Mouse (Mus musculus) lung, postnatal 25 days (tissue): ENCODE data around the gene Zbtb12.
"Not testable (repeated sequence)": the region's sequence is repeated elsewhere in the genome, so short reads cannot be mapped to it uniquely, and the experiment has no call there.

Experiments
- DNase-seq: peaks from one replicate; pipeline ENCODE4 v3.0.0; 2022; ENCODE audit warnings: low spot score

Gene Zbtb12

GRCm38 (mm10) chr17:34874321-34874720, 5.0 kb upstream of the Zbtb12 start:
- no peak for DNase-seq

GRCm38 (mm10) chr17:34881166-34881565, 1.9 kb downstream of the Zbtb12 start:
- no peak for DNase-seq

GRCm38 (mm10) chr17:34881683-34882310, 2.5 kb downstream of the Zbtb12 start, which contains the start of gene Gm20547:
Gm20547 (minus strand) TSS chr17:34882042.
- DNase-seq, result no peak

DNA sequence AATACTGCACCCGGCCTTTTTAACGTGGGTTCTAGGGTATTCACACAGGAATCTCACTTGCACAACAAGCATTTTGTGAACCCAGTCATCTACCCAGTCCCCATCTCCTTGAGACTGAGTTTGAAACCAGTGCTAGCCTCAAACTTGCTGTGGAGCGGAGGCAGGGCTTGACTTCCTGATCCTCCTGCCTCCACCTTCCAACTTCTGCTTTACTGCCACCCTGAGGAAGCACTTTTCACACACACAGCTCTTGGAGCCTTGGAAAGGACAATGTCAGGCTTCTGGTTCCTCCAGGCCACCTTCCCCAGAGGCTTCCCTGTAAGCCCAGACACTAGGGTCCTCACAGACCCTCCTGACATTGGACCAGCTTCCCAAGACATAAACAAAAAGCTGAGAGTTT, 4.0 kb downstream of the Zbtb12 start:
- DNase-seq, result no peak

DNA sequence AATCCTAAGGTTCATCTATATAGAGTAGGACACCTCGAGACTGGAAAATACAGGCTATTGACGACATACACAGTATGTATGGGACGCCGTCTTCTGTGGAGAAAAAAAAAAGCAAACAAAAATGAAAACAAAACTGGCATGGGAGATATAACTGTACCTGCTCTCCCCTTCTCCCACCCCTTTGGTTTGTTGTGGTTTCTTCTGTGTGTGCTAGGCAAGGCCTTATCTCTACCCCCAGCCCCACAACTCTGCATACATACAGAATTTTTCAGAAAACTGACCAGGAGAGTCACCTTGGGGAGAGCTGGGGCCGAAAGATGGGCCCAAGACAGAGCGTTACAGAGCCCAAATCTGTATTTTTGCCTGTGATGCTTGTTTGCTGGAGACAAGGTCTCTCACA, 5.4 kb downstream of the Zbtb12 start:
- DNase-seq, result no peak

GRCm38 (mm10) chr17:34885615-34886014, 6.3 kb downstream of the Zbtb12 start:
- no peak for DNase-seq

DNA sequence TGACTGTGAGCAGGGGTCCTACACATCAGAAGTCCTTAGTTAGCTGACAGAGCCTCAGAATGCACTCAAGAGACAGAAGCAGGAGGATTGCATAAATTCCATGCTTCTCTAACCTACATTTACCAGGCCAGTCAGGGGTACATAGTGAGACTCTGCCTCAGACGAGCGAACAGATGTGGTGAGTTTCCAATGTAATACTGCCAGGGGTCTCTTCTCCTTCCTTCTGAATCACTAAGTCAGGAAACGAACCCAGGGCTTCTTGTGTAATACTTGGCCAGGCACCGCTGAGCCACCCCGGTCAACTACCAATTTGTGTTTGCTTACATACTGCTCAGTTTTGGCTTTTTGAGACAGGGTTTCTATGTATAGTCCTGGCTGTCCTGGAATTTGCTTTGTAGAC, 8.7 kb downstream of the Zbtb12 start:
- no peak for DNase-seq

DNA sequence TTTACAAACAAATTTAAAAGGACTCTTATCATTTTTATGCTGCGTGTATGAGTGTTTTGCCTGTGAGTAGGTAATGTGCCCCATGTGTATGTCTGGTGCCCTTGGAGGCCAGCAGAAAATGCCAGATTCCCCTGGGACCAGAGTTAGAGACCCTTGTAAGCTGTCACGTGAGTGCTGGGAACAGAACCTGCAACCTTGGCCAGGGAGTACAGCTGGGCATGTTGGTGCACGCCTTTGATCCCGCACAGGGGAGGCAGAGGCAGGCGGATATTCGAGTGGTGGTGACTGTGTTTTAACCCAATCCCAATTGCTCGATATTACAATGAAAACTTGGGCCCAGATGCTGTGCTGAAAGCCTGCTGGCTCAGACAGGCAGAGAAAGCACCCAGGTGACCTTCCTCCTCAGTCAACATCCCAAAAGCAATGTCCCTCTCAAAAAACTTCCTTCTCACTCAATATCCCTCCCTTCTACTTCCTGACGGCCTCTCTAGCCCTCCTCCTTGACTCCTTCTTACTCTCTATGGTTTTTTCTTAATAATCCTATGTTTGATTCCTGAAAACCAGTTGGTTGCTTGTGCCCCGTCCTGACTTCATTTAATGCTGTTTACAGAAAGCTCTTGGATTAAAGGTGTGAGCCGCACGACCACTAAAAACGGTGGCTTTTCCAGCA, 10.9 kb downstream of the Zbtb12 start:
- no peak for DNase-seq

DNA sequence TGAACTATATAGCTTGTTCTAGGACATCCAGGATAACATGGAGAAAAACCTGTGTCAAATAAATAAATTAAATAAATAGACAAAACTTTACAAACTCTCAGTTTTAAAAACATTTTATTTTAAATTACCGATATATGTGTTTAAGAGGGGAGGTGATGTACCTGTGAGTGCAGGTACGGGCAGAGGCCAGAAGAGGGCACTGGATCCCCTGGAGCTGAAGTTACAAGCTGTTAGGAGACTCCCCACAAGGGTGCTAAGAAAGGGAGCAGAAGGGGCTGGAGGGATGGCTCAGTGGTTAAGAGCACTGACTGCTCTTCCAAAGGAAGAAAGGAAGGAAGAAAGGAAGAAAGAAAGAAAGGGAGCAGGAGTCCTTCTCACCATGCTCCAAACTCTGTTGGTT, 12.1 kb downstream of the Zbtb12 start:
- no peak for DNase-seq

DNA sequence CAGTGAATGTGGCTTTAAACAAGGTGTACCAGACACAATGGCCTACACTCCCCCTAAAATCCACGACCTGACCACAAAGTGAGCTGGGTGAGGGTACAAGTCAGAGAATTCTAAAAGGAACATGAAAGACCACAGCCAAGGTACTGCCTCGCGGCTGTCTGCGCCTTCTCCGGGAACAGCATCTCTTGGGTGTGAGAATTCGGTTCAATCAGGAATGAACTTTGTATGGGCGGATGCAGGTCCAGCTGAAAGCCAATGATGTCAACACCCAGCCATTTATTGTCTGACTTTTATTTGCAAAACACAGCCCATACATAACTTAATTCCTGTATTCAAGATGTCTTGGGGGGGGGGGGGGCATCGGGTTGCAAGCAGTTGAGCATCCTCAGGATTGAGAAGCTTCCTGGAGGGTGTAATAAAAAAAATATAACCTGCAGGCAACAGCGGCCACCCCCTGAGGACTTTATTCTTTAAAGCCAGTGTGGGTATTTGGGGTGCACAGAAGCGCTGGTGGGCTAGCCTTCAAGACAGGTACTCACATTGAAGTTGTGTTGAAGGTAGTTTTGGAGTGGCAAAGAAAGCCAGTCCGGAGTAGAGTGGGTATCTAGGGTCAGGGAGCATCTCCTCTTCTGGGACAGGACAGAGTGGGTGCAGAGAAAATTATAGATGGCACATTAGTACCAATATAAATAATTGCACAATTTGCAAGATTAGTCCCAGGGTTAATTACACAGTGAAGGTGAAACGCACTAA, 14.0 kb downstream of the Zbtb12 start:
- no peak for DNase-seq

- DNase-seq, result peak; percentile 94
Observed at GRCm38 (mm10) chr17:34894074-34894597, 14.9 kb downstream of the Zbtb12 start.

- peak; percentile 20 for DNase-seq
Observed at GRCm38 (mm10) chr17:34894801-34895530, 15.7 kb downstream of the Zbtb12 start.

DNA sequence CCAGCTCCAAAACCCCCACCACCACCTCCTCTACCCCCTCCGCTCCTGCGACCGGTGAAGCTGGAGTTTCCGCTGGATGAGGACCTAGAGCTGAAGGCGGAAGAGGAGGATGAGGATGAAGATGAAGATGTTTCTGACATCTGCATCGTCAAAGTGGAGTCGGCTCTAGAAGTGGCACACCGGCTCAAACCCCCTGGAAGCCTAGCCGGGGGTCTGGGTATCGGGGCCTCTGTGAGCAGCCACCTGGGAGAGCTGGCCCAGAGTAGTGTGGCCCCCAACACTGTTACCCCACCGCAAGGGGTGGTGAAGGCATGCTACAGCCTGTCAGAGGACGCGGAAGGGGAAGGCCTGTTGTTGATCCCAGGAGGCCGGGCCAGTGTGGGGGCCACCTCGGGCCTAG, 16.4 kb downstream of the Zbtb12 start:
- DNase-seq, result no peak

- no peak for DNase-seq
Observed at GRCm38 (mm10) chr17:34896366-34896765, 17.1 kb downstream of the Zbtb12 start.

DNA sequence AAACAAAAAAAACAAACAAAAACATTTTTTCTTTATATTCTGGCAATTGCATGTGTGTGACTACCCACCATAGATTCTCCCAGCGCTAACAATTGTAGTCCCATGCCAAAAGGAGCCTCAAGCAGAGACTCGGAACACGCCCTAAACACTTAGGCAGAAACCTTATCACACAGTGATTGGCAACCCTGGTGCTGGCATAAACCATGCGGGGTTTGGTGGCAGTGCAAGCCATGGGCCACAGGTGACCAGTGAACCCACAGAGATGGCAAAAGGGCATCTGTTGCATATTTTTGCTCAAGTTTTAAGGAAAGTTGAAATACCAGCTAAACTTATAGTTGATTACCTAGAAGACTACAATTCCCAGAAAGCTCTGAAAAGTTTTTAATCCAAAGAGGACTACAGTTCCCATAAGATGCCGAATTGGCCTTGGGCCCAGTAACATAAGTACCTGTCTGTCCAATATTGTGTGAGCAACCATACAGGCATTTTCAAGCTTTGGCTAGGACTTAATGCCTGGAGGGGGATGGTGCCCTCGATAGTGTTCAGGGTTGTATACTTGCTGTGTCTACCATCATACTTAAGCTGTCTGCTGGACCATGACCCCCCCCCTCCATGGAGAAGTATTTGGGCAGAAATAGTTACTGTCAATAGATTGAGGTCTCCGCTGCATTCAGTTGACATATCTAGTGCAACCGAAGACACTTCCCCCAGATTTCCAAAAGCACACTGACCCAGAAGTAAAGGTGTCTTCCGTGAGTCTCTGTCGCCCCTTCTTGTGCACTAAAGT, 18.3 kb downstream of the Zbtb12 start:
- DNase-seq, result peak; percentile 46

DNA sequence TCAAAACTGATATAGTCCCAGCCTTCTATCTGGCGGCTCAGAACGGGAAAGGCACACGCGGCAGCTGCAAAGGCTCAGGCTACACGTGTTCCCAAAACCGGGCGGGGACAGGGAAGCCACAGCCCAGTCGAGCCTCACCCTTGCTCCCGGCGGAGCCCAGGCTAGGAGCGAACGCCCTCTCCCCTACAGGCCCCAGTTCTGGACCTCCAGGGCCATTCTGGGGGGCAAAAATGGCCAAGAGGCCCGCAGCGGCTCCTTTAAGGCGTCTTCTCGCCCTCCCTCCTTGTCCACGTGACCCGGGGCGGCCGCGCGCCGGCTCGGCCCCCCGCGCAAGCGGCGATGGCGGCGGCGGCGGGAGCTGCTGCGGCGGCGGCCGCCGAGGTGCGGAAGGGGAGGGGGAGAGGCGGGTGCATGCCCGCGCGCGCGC, 18.9 kb downstream of the Zbtb12 start, which contains the start of the genes C2 and Ehmt2:
Gene C2 (minus strand): TSS at position 106 of the 427 bp plus-strand sequence.
Gene Ehmt2 (plus strand): TSS at position 310 of the 427 bp plus-strand sequence.
- DNase-seq, result peak; percentile 74

- no peak for DNase-seq
Observed at GRCm38 (mm10) chr17:34898706-34899052, 19.4 kb downstream of the Zbtb12 start.

GRCm38 (mm10) chr17:34899053-34899889, 20.0 kb downstream of the Zbtb12 start:
- peak; percentile 28 for DNase-seq

GRCm38 (mm10) chr17:34899890-34900243, 20.6 kb downstream of the Zbtb12 start:
- no peak for DNase-seq

DNA sequence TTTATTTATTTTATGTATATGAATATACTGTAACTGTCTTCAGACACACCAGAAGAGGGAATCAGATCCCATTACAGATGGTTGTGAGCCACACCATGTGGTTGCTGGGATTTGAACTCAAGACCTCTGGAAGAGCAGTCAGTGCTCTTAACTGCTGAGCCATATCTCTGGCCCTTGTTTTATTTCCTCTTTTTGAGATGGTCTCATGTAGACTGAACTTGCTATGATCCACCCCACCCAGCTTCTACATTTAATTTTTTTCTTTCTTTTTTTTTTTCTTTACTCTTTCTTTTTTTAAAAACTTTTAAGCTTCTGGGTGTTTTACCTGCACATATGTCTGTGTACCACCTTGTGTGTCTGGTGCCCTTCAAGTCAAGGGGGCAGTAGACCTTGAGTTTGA, 21.5 kb downstream of the Zbtb12 start:
- not testable (repeated sequence) for DNase-seq
